13 mouse cellular contexts compared by ENCODE assay signal in the genomic region with DNA sequence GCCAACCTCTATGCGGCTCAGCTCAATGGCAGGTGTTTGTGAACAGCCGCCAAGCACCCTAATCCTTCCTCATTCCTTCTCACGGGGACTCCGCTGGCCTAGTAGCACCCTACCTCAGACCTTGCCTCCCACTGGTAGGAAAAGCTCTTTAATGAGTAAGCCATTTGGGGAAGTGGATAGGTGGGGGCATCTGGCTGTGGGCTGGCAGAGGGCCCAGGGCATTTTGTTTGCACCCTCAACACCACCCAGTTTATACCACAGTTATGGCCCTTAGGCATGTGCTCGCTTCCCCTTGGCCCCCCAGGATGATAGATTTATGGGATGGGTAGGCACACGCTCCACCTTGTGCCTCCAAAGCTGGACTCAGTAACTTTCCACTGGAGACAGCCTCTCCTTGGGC. TPM values are rescaled to one million over a fixed set of nuclear protein-coding genes. Genes with fewer than 3 reads are reported as not detected.
DNase-seq lines count a peak whose midpoint lies in the region; ATAC-seq lines count a peak whose summit lies in the region.
"Had no signal": no experiment of that assay in that cellular context is flagged by ENCODE, and none has a peak within 500 bp of the region (broad histone marks: within the 10 kb centered on the region; RNA-seq: fewer than 3 reads in every experiment).

No protein-coding gene starts in this region.

- 0 out of 2 replicates have a peak, but pooled peaks cover 2% of the 10 kb centered on the region for H3K27me3 ChIP-seq in hindbrain, embryonic 11.5 days (ENCODE audit: control insufficient read depth, insufficient read depth, low read length)

- H3K36me3 ChIP-seq in hindbrain, embryonic 11.5 days (ENCODE audit: control insufficient read depth, insufficient read depth, low read length): no peaks in the 10 kb centered on the region
- H3K36me3 ChIP-seq: embryonic facial prominence, embryonic 10.5 days; limb, embryonic 10.5 days had no signal

- no peaks in the 10 kb centered on the region for H3K4me1 ChIP-seq in hindbrain, embryonic 11.5 days (replicated peaks; ENCODE audit: control insufficient read depth, insufficient read depth, low read length)

- H3K9ac ChIP-seq in hindbrain, embryonic 11.5 days (ENCODE audit: low read depth, low read length): no peak overlapping the region
- H3K9ac ChIP-seq: lung, embryonic 14.5 days had no signal

- H3K4me2 ChIP-seq in hindbrain, embryonic 11.5 days (replicated peaks; ENCODE audit: low read depth, low read length): no peak overlapping the region
- H3K4me2 ChIP-seq: lung, embryonic 14.5 days had no signal

- ATAC-seq in hindbrain, embryonic 11.5 days (ENCODE audit: low FRiP score): no peak

- no peak overlapping the region for H3K4me3 ChIP-seq in hindbrain, embryonic 11.5 days (ENCODE audit: low read depth, low read length)
- H3K4me3 ChIP-seq: embryonic facial prominence, embryonic 10.5 days; layer of hippocampus, adult 2 months; limb, embryonic 10.5 days had no signal

- DNase-seq in adrenal gland, adult (ENCODE audit: inconsistent age in 2 of 2, low spot score in 1 of 2): peak; percentile 83 to 89
- DNase-seq in adrenal gland, postnatal 4 days (ENCODE audit: low spot score in 2 of 2): no peak
- peak; percentile 84 for DNase-seq in adrenal gland, adult 2 months
- peak; percentile 95 to 98 for DNase-seq in kidney, adult 8-10 months
- peak; percentile 53 for DNase-seq in lung, postnatal 36 days
- no peak for DNase-seq in hindbrain, embryonic 11.5 days (ENCODE audit: low spot score)
- DNase-seq in frontal cortex, postnatal 10 days (ENCODE audit: low spot score in 2 of 2): no peak
- DNase-seq in gastrocnemius, postnatal 10 days: no peak
- DNase-seq: lung, embryonic 14.5 days; thymus, adult 2 months had no signal

- no peaks in the 10 kb centered on the region for H3K9me3 ChIP-seq in hindbrain, embryonic 11.5 days (ENCODE audit: control insufficient read depth, low read length)
- H3K9me3 ChIP-seq: embryonic facial prominence, embryonic 10.5 days; limb, embryonic 10.5 days had no signal

- WGBS in hindbrain, embryonic 11.5 days: 86% methylated on average over 6 of the region's 6 CpGs

- no peak overlapping the region for H3K27ac ChIP-seq in hindbrain, embryonic 11.5 days (ENCODE audit: low read depth, low read length)
- H3K27ac ChIP-seq: embryonic facial prominence, embryonic 10.5 days; layer of hippocampus, adult 2 months; limb, embryonic 10.5 days had no signal

RNA-seq across cellular contexts. Expression of a gene that starts 7.8 kb away (rescaled TPM):
- total RNA-seq in adrenal gland, postnatal 4 days (2021): 10 to 100 TPM; 55.6 to 57.4 TPM
- total RNA-seq in adrenal gland, adult 2 months (2021): 10 to 100 TPM; 31.7 to 48.5 TPM
- polyA plus RNA-seq in adrenal gland, adult 2 months (2012; rRNA removed): 142 and 152 TPM in 2 replicates
- polyA plus RNA-seq in hindbrain, embryonic 11.5 days (2014; fragmentation: Nextera tagmentation; extraction: Ambion mirVana): 0.25 and 0.79 TPM in 2 replicates
- total RNA-seq in gastrocnemius, postnatal 10 days (2021): 10 to 100 TPM; 11.6 to 12.7 TPM

Comparison
In these comparisons a context has a peak if more than half of its experiments do, and no peak if none do; other contexts are left out.
1. DNase-seq: peak in adrenal gland, adult (2 of 2), adrenal gland, adult 2 months (single experiment), kidney, adult 8-10 months (2 of 2) and lung, postnatal 36 days (single experiment); none in adrenal gland, postnatal 4 days (0 of 2), hindbrain, embryonic 11.5 days (single experiment), frontal cortex, postnatal 10 days (0 of 2) and gastrocnemius, postnatal 10 days (single experiment).